Mouse (Mus musculus) kidney, adult 2 months (tissue): ENCODE measurements at regions not wholly inside any gene's neighbourhood (a gene's known extent, or its start where the extent isn't known, plus 50 kb on each side); places are given as distances from the start of the nearest gene placed in this dataset.

Experiments
- DNase-seq: peaks from one replicate; pipeline ENCODE4 v3.0.0; 2021
- H3K27ac ChIP-seq: fragments of 200-500 bp; 2 replicates; pipeline ENCODE4 v1.5.1; 2012; ENCODE audit warnings: low read depth, low read length, control low read depth, inconsistent platforms; ENCODE audit not compliant: insufficient read depth
- H3K27me3 ChIP-seq: fragments of 200-500 bp; replicated peaks from 2 replicates; pipeline ENCODE4 v1.6.1; 2012; ENCODE audit warnings: mild to moderate bottlenecking, moderate library complexity, low read length, inconsistent platforms; ENCODE audit not compliant: control insufficient read depth, insufficient read depth
- H3K36me3 ChIP-seq: fragments of 200-500 bp; 2 replicates; pipeline ENCODE4 v1.6.1; 2012; ENCODE audit warnings: mild to moderate bottlenecking, moderate library complexity, low read length, inconsistent platforms; ENCODE audit not compliant: control insufficient read depth, insufficient read depth
- H3K4me1 ChIP-seq: fragments of 200-500 bp; 2 replicates; pipeline ENCODE4 v1.6.1; 2011; ENCODE audit warnings: low read length; ENCODE audit not compliant: control insufficient read depth, insufficient read depth
- H3K4me3 ChIP-seq: fragments of 200-500 bp; 2 replicates; pipeline ENCODE4 v1.5.1; 2011; ENCODE audit warnings: mild to moderate bottlenecking, low read depth, low read length, control low read depth; ENCODE audit not compliant: insufficient read depth
- CTCF ChIP-seq: fragments of 200-500 bp; conservative IDR thresholded peaks from 2 replicates; pipeline ENCODE4 v1.5.1; 2011; ENCODE audit warnings: low read depth, mild to moderate bottlenecking, control low read depth, low read length, moderate library complexity, mixed read lengths; ENCODE audit not compliant: insufficient read depth, insufficient read length
- POLR2A ChIP-seq: fragments of 200-500 bp; IDR thresholded peaks from one replicate; pipeline ENCODE4 v1.6.1; 2011; ENCODE audit warnings: low read depth, low read length, control low read depth
- WGBS: fragments of 180-500 bp; shearing (Covaris S2); methylation state at CpG from one replicate; pipeline ENCODE4 v1.1.7; 2018; 5-methylcytosine and 5-hydroxymethylcytosine counted together

- TF ChIP-seq CTCF: no peak
- no peak for TF ChIP-seq POLR2A
- H3K27ac ChIP-seq: no peak overlapping the region
- DNase-seq: no peak
- H3K27me3 ChIP-seq: no peaks in the 10 kb centered on the region
- H3K4me1 ChIP-seq: no peaks in the 10 kb centered on the region
- H3K36me3 ChIP-seq: no peaks in the 10 kb centered on the region
- no peak overlapping the region for H3K4me3 ChIP-seq
Observed at GRCm38 (mm10) chr3:77830219-77830618, 1456.1 kb downstream of the Rapgef2 start.

GRCm38 (mm10) chr3:77800776-77801175 lies 1485.5 kb downstream of the Rapgef2 start:
- WGBS: 69% methylated on average over 2 of the region's 2 CpGs

GRCm38 (mm10) chr3:77781783-77782182 lies 1504.5 kb downstream of the Rapgef2 start:
- no peak for DNase-seq
- H3K4me3 ChIP-seq: no peak overlapping the region
- H3K4me1 ChIP-seq: no peaks in the 10 kb centered on the region
- H3K27me3 ChIP-seq: no peaks in the 10 kb centered on the region; the same call in 1 of the 2 replicates
- no peaks in the 10 kb centered on the region for H3K36me3 ChIP-seq
- TF ChIP-seq CTCF (no peak), POLR2A (no peak)
- H3K27ac ChIP-seq: no peak overlapping the region

More at GRCm38 (mm10) chr3:77800776-77801175, 1485.5 kb downstream of the Rapgef2 start:
- Histone ChIP-seq H3K4me3 (no peak overlapping the region), H3K27me3 (no peaks in the 10 kb centered on the region), H3K4me1 (no peaks in the 10 kb centered on the region), H3K27ac (no peak overlapping the region), H3K36me3 (no peaks in the 10 kb centered on the region)
- no peak for DNase-seq
- TF ChIP-seq CTCF (no peak), POLR2A (no peak)

- no peak overlapping the region for H3K4me3 ChIP-seq
- no peaks in the 10 kb centered on the region for H3K4me1 ChIP-seq
- H3K27me3 ChIP-seq: no peaks in the 10 kb centered on the region; the same call in 1 of the 2 replicates
- no peak overlapping the region for H3K27ac ChIP-seq
- no peaks in the 10 kb centered on the region for H3K36me3 ChIP-seq
- no peak for TF ChIP-seq CTCF
- TF ChIP-seq POLR2A: no peak
- no peak for DNase-seq
Observed at GRCm38 (mm10) chr3:77781332-77781731, 1505.0 kb downstream of the Rapgef2 start.

- H3K27ac ChIP-seq: no peak overlapping the region
- no peaks in the 10 kb centered on the region for H3K27me3 ChIP-seq
Observed at GRCm38 (mm10) chr3:77758840-77759361, 1527.4 kb downstream of the Rapgef2 start.

GRCm38 (mm10) chr3:77758295-77758694 lies 1528.0 kb downstream of the Rapgef2 start:
- 65% methylated on average over 1 of the region's 1 CpGs for WGBS
- Histone ChIP-seq H3K4me3 (no peak overlapping the region), H3K36me3 (no peaks in the 10 kb centered on the region), H3K27ac (no peak overlapping the region), H3K27me3 (no peaks in the 10 kb centered on the region), H3K4me1 (no peaks in the 10 kb centered on the region)
- TF ChIP-seq CTCF (no peak), POLR2A (no peak)
- no peak for DNase-seq

More at GRCm38 (mm10) chr3:77758840-77759361, 1527.4 kb downstream of the Rapgef2 start:
- WGBS: 64% methylated on average over 3 of the region's 3 CpGs
- TF ChIP-seq CTCF: no peak
- no peak for TF ChIP-seq POLR2A
- no peak overlapping the region for H3K4me3 ChIP-seq
- H3K4me1 ChIP-seq: no peaks in the 10 kb centered on the region
- DNase-seq: no peak
- no peaks in the 10 kb centered on the region for H3K36me3 ChIP-seq

- H3K36me3 ChIP-seq: no peaks in the 10 kb centered on the region
- DNase-seq: no peak
- no peaks in the 10 kb centered on the region for H3K4me1 ChIP-seq
- H3K27ac ChIP-seq: no peak overlapping the region
- TF ChIP-seq POLR2A (no peak), CTCF (no peak)
- no peak overlapping the region for H3K4me3 ChIP-seq
- H3K27me3 ChIP-seq: no peaks in the 10 kb centered on the region
- 85% methylated on average over 3 of the region's 3 CpGs for WGBS
Observed at GRCm38 (mm10) chr3:77742146-77742545, 1544.2 kb downstream of the Rapgef2 start.
